Mouse (Mus musculus) erythroid progenitor cell, adult 5-6 weeks (primary cell): ENCODE measurements around the gene Nup62. TPM values are rescaled to one million over a fixed set of nuclear protein-coding genes. Genes with fewer than 3 reads are reported as not detected.
A peak's percentile ranks its signal among the peaks of the same experiment; 100 is the strongest.

Experiments used
- ATAC-seq: replicated peaks from 2 replicates; pipeline ENCODE4 v1.8.0; 2016; ENCODE audit warnings: moderate number of reproducible peaks, mild to moderate bottlenecking, moderate TSS enrichment, inconsistent platforms; ENCODE audit not compliant: poor library complexity, low FRiP score, severe bottlenecking
- total RNA-seq, 2 experiments: library from RNA; stranded (forward) in 1 of 2; stranded (reverse) in 1 of 2; fragments of 150-400 nt in 1 of 2; fragments of 186-747, 209-891 nt in 1 of 2; gene quantifications; 2 replicates each; pipeline versions ENCODE4 v1.2.3 to v1.2.4; 2015 to 2017; ENCODE audit warnings: low replicate concordance in 2 of 2

The Nup62 gene
- total RNA-seq, 2 experiments from 2014 or later, result 11.7 to 37.4 TPM

- ATAC-seq, result no peak
These were observed 29.1 kb downstream of the Nup62 start for GRCm38 (mm10) chr7:44845006-44845405.

GRCm38 (mm10) chr7:44846804-44847203 lies 30.9 kb downstream of the Nup62 start:
- no peak for ATAC-seq

- ATAC-seq, result no peak
These were observed 31.9 kb downstream of the Nup62 start for GRCm38 (mm10) chr7:44847772-44848171.

GRCm38 (mm10) chr7:44848561-44849415 lies 32.9 kb downstream of the Nup62 start, which contains the start of the genes Akt1s1 and Tbc1d17:
Gene Akt1s1 (plus strand): TSS chr7:44848991.
Gene Tbc1d17 (minus strand): TSS chr7:44849079.
- peak; percentile 78 for ATAC-seq

GRCm38 (mm10) chr7:44849416-44850111 lies 33.7 kb downstream of the Nup62 start:
- ATAC-seq, result peak; percentile 55

- no peak for ATAC-seq
These were observed 34.3 kb downstream of the Nup62 start for GRCm38 (mm10) chr7:44850146-44850545.

GRCm38 (mm10) chr7:44850789-44851624 lies 35.1 kb downstream of the Nup62 start:
- ATAC-seq, result no peak

- ATAC-seq, result no peak
These were observed 35.8 kb downstream of the Nup62 start for GRCm38 (mm10) chr7:44851625-44852234.

GRCm38 (mm10) chr7:44852259-44853027 lies 36.6 kb downstream of the Nup62 start:
- no peak for ATAC-seq

- no peak for ATAC-seq
These were observed 37.2 kb downstream of the Nup62 start for GRCm38 (mm10) chr7:44853065-44853464.

- ATAC-seq, result peak; percentile 3; the same call in 1 of the 2 replicates
These were observed 37.9 kb downstream of the Nup62 start for GRCm38 (mm10) chr7:44853596-44854355.

GRCm38 (mm10) chr7:44854356-44855031 lies 38.6 kb downstream of the Nup62 start:
- ATAC-seq, result peak; percentile 60

- no peak for ATAC-seq
These were observed 39.1 kb downstream of the Nup62 start for GRCm38 (mm10) chr7:44855036-44855435.

GRCm38 (mm10) chr7:44856265-44856916 lies 40.5 kb downstream of the Nup62 start:
- ATAC-seq, result no peak

GRCm38 (mm10) chr7:44857042-44857552 lies 41.2 kb downstream of the Nup62 start, which contains the start of gene Pnkp:
Gene Pnkp (plus strand): TSS chr7:44857139.
- peak; percentile 50 for ATAC-seq

GRCm38 (mm10) chr7:44857905-44858304 lies 42.0 kb downstream of the Nup62 start:
- peak; percentile 37 for ATAC-seq

- no peak for ATAC-seq
These were observed 44.0 kb downstream of the Nup62 start for GRCm38 (mm10) chr7:44859896-44860295.
